Mouse (Mus musculus) retina, postnatal 1 day (tissue): ENCODE results near the gene Jmjd6.

Experiments used
- DNase-seq: peaks from one replicate; pipeline ENCODE4 v3.0.0-alpha.2; 2012

Gene Jmjd6

DNA sequence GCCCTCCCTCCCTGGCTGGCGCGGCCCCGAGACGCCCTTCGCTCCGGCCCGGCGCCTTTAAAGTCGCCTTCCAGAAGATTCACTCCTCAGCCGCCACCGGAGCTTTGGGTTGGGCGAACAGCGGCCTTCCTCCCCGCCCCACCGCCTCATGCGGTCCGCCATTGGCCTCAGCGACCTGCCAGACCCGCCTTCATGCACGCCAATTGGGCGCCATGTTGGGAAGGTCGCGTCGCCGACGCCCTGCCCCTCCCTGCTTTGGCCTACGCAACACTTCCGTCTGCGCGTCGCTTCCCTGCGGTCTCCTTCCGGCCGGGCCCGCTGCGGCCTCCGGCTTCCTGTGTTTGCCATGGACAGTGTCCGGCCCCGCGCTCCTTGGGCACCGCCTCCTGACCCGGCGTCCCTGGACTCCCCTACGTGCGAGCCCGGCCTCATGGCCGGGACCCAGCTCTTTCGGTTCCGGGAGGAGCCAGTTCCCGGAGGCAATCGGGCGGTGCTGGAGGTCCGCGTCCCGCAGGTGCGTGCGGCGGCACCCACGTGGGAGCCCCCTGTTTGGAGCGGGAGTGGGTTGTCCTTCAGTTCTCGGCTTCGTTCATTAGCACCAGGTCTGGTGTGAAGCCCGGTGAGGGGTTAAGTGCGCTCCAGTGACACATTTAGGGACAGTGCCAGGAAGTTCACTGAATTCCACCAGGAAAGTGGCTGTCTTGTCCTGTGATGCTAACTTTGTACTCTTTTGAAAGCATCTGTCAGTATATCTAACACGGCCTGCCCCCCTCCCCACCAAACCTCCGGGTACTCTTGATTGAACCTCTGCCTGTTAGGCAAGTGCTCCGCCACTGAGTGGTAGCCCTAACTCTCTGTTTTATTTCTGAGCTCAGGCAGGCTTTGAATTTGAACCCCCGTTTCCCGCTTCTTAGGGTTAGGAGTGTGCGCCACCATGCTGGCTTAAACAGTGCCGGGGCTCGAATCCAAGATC is at the start of gene Jmjd6, which contains the start of gene Mettl23:
Gene Jmjd6, minus strand, starts transcription at position 189 of the 973 bp plus-strand sequence.
Gene Mettl23, plus strand, starts transcription at position 18 of the 973 bp plus-strand sequence.
- DNase-seq = peak; percentile 99

DNA sequence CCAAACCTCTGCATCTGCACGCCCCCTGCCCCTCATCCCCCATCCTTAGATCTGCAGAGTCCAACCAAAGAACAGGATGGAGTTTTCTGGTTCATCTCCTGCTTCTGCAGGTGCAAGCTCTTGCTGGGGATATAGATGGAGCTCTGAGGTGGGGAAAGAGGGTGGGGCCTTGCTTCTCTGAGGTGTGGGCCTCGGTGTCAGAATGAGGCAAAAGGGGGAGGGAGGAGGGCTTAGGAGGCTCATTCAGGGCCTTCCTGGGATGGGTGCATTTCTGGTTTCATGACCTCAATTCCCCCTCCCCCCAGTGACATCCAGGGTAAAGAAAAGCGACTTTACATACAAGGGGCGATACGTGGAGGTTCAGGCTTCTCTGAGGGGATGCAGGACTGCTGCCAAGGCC is 43.9 kb upstream of the Jmjd6 start:
- no peak for DNase-seq

DNA sequence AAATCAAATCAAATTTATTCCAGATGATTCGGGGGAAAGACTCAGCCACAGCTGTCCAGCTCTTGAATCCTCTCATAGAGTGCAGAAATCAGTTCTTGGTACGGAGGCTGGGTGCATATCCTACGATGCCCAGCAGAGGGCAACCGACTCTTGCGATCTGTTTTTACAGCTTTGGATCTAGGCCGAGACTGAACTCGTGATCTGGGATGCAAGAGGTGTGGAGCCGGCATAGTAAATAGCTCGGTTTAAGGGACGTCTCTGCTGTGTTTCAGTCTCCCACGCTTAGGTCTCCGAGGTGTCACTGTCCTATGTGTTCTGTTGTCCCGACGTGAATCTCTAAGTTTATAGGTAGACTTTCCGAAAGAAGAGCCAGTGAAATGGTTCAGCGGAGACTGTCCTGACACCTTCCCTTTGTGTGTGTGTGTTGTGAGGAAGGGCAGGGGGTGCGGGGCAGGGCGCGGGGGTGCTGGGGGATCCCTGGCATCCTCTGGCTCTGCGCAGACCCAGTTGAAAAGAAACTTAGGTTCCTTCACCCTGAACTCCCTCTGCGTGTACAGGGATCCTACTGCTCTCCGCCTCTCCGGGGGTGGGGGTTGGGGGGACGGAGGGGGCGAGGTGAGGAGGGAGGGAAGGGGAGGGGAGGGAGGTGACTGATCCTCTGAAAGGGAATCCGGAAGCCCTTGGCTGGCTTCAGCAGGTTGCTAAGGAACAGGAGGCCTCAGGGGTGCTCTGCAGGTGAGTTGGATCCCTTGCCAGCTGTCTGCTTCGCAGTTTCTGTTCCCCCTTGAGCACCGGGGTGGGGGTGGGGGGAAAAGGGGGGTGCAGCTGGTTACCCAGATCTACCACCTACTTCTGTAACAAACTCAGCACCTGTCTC is 42.3 kb upstream of the Jmjd6 start:
- DNase-seq = peak; percentile 90

DNA sequence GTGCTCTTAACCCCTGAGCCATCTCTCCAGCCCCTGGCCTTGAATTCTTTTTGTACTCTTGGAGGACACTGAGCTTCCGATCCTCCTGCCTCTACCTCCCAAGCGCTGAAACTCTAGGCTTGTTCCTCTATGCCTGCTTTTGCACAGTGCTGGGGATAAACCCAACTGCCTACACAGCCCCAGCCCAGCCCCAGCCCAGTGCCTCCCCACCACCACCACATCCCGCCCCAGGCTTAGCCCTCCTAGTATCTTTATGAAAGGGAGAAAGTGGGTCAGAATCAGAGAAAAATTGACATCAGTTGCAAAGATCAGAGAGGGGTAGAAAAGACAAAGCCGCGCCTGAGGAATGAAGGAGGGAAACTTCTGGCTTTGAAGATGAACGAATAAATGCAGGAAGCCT is 40.8 kb upstream of the Jmjd6 start:
- no peak for DNase-seq

DNA sequence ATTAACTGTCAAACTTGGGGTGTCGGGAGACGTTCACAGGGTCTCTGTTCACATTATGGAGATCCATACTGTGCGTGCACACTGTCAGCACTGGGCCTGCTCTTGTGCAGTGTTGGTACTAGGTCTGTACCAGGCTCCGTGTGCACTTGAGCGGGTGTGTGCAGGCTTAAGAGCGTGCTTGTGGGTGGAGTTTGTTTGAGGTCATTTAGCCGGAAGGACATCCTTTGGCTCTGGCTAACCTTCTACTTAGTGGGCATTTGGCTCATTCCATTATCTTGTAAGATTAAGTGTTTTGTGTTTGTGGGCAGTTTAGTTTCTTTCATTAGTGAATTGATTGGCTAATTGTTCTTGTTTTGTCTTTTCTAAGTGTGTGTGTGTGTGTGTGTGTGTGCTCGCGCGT is 39.2 kb upstream of the Jmjd6 start:
- DNase-seq = no peak

DNA sequence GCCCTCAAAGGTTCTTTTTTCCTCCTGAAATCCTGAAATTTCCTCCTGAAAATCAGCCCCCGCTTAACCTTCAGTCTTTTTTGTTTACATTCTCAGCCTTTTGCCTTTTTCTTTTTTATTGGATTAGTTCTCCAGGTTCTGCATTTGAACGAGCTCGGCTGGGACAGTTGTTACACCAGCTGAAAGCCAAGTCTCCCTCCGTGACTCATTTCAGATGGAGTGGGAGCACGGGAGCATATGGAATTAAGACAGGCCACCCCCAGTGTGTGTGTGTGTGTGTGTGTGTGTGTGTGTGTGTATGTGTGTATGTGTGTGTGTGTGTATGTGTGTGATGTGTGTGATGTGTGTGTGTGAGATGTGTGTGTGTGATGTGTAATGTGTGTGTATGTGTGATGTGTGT is 38.2 kb upstream of the Jmjd6 start:
- DNase-seq = no peak

DNA sequence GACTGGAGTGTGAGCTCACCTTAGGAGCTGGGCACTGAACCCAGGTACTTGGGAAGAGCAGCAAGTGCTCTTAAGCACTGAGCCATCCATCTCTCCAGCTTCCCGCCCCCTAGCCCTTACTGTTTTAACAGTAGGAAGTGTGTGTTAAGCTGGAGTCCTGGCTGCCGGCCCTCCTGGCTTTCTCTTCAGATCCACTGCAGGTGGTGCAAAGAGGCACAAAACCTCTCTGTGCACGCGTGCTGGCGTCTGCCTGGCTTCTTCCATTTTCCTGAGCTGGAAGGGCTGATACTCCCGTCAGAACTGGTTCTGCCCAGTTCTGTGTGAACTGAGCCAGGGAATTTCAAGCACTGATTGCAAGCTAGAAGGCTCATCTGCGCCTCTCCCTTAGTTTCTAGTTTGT is 37.6 kb upstream of the Jmjd6 start:
- no peak for DNase-seq

DNA sequence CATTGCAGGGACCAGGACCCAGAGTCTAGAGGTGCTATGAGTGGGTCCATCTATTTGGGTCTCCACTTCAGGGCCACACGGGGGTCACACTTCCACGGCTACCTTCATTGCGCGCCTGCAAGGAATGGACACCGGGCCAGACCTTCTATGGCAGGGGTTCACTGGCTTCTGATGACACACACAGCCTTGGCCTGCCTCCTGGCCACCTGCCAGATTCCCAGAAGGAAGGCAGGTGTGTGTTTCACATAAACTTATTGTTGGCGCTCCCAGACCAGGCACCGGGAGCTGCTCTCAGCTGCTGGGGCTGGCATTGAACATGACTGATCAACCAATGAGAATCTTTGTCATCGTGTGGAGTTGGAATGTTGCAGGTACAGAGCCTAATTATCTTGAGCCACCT is 35.2 kb upstream of the Jmjd6 start:
- no peak for DNase-seq

DNA sequence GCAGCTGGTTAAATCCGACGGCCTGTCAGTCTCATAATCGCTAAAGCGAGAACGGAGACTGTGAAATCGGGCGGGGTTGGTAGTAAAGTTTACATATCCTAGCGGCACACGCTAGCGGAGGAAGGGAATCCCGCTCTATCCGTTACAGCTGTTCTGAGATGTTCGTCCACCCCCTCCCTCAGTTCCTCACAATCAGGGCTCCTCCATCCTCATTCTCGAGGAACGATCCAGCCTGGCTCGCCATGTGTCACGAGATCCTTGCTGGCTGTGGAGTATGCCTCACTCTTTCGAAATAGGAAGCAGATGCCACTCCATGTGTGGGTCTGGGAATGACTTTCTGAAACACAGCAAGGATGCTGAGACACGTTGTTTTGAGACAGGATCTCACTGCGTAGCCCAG is 30.7 kb upstream of the Jmjd6 start:
- no peak for DNase-seq

DNA sequence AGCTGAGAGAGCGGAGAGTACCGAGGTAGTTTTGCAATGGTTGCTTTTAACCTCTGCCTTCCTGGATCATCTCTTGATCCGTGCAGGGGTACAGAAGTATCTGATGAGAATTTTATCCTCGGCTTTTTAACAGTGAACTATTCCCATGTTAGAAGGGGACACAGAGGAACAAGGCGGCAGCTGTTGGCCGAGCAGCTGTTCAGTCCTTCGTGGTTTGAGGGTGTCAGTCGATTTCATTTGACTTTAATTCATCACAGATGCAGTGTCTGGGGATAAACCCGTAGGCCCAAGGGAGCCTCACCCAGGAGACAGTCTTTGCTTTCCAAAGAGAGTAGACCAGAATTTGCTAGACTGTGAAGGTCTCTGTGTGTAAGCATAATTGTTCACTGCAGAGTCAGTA is 28.3 kb upstream of the Jmjd6 start:
- no peak for DNase-seq

DNA sequence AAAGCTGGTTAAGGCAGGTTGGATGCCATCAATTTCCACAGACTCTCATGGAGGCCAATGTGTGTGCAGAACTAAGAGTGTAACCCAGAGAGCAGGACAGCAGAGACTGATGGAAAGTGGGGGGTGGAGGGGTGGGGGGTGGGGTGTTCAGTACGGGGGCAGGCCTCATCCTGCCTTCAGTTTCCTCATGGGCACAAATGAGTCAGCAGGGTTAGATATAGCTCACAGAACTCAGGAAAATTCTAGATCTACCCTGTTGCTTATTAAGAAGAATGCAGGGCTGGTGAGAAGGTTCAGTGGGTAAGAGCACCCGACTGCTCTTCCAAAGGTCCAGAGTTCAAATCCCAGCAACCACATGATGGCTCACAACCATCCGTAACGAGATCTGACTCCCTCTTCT is 26.4 kb upstream of the Jmjd6 start:
- no peak for DNase-seq

DNA sequence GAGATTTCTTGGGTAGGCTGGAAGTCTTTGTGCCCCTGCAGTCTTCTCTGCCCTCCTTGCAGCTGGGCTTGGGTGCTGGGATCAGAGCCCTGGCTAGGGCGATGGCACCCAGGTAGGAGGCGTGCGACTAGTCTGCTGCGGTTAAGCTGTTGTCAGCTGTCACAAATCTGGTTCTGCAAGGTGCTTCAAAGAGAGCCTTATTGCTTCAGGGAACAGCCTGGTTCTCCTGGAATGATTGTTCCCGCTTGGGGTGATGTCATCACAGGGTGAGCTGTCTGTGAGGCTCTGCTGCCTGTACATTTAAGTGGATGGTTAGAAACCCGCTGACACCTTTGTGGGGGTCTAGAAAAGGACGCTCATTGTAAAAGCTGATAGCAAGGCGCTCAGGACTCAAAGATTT is 26.0 kb upstream of the Jmjd6 start:
- no peak for DNase-seq

DNA sequence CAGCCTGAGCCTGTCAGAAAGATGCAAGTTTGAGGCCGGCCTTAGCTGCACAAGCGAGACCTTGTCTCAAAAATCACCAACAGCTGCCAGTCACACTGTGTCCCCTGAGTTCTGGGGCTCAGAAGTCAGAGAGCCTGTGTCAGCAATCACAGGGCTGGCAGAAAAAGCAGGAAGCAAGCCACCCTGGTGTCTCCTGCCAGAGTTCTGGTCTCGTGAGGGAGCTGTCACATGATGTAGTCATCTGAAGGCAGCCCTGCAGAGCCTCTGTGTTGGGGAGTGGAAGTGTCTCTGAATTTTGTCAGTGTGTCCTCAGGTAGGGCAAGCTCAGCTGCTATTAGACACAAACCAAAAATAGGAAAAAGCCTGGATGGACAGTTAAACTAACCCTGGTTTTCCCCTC is 24.9 kb upstream of the Jmjd6 start:
- no peak for DNase-seq

DNA sequence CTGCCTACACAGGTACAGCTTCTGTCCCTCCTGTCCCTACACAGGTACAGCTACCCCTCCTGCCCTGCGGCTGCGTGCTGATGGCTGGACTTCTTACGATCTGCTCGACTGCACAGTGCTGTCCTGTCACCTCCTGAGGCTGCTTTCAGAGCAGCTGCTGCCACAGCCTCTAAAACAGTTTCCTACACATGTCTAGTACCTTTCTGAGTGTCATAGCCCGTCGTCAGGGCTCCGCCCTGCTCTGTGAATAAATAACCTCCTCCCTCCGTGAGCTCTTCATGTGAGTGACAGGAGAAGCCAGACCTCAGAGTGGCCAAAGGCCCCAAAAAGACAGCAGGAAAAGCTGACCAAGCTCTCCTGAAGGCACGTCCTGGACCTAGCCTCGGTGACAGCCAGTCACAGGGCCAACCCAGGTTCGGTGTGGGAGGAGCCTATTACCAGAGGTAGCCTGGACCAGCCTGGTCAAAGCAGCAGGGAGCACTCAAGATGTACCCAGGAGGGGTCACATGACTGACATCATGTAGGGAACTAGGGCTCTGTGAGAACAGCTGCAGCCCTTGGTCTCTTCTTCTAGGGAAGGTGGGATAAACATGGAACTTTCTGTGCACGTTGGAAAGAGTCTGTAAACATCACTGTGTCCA is 22.8 kb upstream of the Jmjd6 start:
- DNase-seq = no peak

DNA sequence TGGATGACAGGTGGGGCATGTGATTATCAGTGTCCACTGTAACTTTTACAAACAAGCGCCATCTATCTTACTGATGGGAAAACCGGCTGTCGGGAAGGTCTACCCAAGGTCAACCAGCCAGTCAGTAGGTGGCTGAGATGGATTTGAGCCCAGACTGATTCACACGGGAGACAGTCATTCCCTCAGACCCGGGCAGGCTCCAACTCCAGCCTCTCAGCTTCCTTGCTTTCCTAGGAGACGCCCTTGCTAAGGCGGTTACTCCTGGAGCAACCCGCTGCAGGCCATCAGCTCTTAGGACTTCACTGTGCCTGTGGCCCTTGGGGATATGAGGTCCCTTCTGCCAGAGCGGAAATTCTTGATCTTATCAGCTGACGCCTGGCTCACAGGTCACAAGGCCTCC is 21.2 kb upstream of the Jmjd6 start:
- no peak for DNase-seq

DNA sequence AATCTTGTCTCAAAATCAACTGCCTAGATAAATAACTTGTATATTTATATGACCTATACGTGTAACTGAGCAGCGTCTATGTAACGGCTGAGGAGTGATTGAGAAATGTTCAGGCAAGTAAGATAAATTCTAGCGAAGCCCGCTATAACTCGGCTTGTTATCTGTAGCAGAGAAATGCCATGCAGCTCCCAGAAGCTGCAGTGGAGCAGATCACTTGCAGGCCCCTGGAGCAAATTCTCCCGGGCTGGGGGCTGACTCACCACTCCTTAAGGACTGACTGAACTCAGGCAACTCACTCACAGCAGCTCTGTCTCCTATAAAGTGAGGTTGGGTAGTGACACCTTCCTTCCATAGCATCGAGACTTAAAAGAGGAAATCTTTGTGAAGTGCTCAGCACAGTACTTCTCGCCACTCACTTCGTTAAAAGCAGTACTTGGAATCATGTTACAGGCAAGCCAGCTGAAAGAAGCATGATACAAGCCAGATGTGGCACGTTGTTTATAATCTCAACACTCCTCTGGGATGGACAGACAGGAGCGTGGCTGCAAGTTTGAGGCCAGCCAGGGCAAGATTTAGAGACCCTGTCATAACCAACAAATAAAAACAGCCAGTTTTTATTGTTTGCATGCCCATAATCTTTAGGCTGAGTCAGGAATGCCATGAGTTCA is 14.1 kb upstream of the Jmjd6 start:
- DNase-seq = no peak

DNA sequence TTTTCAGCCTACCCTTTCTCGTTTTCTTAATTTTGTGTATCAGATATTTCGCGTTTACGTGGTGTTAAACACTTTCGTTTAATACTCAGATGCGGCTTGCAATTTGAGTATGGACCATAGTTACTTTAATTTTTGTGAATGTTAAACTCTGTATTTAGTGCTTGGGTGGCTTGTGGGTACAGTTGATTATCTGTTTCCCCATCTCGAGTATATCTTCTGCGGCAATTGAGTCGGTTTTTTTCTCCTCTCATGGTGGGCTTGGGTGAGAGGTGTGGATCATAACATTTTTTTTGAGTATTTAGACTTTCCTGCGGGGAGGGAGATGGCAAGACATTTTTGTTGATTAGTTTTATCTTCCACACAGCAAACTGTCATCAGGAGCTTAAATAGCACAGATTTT is 11.0 kb upstream of the Jmjd6 start:
- no peak for DNase-seq

DNA sequence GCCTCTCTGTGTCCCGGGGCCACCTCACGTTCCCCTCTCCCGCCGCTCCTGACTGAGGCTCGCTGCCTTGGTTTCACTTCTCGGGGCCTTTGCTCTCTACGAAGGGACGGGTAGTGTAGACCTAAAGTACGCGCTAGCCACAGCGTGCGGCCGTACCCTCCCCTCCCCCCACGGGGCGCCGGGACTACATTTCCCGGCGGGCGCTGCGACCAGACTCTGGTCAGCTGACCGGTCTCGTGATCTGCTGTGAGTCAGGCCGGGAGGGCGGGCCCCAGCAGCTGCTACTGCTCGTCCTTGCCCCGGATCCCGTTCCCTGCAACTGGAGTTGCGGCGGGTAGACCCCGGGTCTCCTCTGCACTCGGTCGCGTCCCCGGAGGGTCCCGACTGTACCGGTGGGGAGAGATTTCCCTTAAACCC is 10.3 kb upstream of the Jmjd6 start:
- peak; percentile 97 for DNase-seq

DNA sequence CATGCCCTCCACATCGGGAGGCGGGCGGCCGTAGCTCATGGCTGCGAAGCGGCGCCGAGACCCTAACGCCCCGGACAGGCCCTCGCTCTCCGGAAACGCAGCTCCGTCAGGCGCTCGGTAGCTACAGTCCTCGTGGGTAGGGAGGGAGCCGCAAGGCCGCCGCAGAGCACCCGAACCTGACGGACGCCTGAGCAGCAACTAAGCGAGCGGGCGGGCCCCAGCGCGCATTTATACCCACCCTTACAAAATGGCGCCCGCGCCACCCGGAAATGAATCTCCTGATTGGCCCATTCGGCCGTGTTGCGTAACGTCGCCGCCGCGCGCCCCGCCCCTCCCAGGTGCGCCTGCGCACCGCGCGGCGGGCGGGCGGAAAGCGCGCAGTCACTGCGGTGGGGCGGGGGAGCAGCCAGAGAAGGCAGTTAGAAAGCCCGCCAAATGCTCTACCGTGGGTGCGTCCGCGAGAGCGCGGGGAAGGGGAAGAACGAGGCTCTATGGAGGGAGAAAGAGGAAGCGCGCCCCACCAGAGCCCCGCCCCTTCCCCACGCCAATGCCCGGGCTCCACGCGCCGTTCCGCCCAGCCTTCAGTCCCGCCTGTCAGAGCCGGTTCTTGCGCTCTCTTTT is 9.8 kb upstream of the Jmjd6 start, which contains the start of gene Srsf2:
Gene Srsf2, minus strand, starts transcription at position 204 of the 621 bp plus-strand sequence.
- DNase-seq = peak; percentile 98

DNA sequence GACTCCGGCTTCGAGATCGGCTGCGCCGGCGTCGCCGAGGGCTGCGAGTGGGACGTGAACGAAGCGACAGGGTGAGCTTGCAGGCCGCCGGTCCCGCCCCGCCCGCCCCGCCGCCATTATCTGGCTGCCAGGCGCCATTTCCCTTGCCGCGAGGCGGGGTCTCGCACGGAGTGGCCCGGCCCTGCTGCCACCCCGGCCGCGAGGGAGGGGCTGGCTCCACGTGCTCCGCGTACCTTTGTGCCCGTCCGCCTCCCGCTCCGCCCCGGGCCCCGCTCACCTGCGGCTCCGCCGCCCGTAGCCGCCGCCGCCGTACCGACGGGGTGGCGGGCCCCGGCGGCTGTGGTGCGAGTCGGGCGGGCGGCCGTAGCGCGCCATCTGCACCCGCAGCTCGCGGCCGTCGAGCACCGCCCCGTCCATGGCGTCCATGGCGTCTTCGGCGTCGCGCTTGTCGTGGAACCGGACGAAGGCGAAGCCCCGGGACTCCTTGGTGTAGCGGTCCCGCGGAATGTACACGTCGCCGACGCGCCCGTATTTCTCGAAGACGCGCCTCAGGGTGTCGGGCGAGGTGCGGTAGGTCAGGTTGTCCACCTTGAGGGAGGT is 9.1 kb upstream of the Jmjd6 start, which contains the start of gene Mfsd11:
Gene Mfsd11, plus strand, starts transcription at position 150 of the 600 bp plus-strand sequence.
- peak; percentile 80 for DNase-seq

DNA sequence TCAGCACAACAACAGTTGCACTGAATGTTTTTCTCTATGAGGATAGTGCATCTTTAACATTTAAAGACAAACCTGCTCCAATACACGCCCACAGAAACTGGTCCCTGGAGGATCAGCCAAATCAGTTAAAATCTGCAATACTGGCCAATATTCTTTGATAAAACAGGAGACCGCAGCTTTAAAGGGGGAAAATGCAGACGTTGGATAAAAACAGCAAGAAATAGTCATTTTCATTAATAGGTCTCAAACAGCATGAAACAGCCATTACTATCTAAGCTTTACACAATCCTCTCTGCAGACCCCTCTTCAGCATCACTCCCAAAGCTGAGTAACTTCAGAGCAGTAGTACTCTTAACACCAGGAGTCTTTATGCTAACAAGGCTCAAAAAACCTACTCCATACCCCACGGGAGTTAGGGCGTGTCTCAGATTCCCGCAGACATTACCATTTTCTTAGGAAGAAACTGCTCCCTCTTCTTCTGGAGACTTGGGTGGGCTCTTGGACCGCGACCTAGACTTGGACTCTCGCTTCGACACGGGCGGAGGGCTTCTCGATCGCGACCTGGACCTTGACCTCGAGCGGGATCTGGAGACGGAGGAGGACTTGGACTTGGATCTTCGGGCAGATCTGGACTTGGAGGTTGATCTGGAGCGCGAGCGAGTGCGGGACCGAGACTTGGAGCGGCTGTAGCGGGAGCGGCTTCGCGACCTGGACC is 8.5 kb upstream of the Jmjd6 start:
- DNase-seq = no peak
